Mouse (Mus musculus) hindbrain, postnatal 0 days (tissue): ENCODE results near the gene Rbm7. TPM values are rescaled to one million over a fixed set of nuclear protein-coding genes. Genes with fewer than 3 reads are reported as not detected.

Experiments used
- ATAC-seq: fragments of 200-750 bp; cut with Nextera tagmentation; 2 replicates; pipeline ENCODE4 v1.8.0; 2017; ENCODE audit warnings: mild to moderate bottlenecking, moderate TSS enrichment, moderate library complexity
- DNase-seq: peaks from one replicate; pipeline ENCODE4 v3.0.0-alpha.2; 2015; ENCODE audit warnings: low spot score
- H3K27ac ChIP-seq: fragments of 300-500 bp; sonication (generic); 2 replicates; pipeline ENCODE4 v1.5.1; 2014; ENCODE audit warnings: mild to moderate bottlenecking
- H3K27me3 ChIP-seq: fragments of 300-500 bp; sonication (generic); 2 replicates; pipeline ENCODE4 v1.6.1; 2014; ENCODE audit warnings: low read length, mixed read lengths; ENCODE audit not compliant: insufficient read depth
- H3K36me3 ChIP-seq: fragments of 300-500 bp; sonication (generic); 2 replicates; pipeline ENCODE4 v1.6.1; 2014; ENCODE audit warnings: low read length, mixed read lengths; ENCODE audit not compliant: insufficient read depth
- H3K4me1 ChIP-seq: fragments of 300-500 bp; sonication (generic); 2 replicates; pipeline ENCODE4 v1.6.1; 2014; ENCODE audit warnings: antibody characterized with exemption, low read length, mixed read lengths; ENCODE audit not compliant: insufficient read depth
- H3K4me2 ChIP-seq: fragments of 300-500 bp; sonication (generic); 2 replicates; pipeline ENCODE4 v1.6.1; 2014; ENCODE audit warnings: low read depth, mild to moderate bottlenecking, low read length, moderate library complexity, mixed read lengths
- H3K4me3 ChIP-seq: fragments of 300-500 bp; sonication (generic); 2 replicates; pipeline ENCODE4 v1.5.1; 2014; ENCODE audit warnings: low read length
- H3K9ac ChIP-seq: fragments of 300-500 bp; sonication (generic); replicated peaks from 2 replicates; pipeline ENCODE4 v1.6.1; 2014; ENCODE audit warnings: mild to moderate bottlenecking, low read length, moderate library complexity, mixed read lengths
- H3K9me3 ChIP-seq: fragments of 300-500 bp; sonication (generic); 2 replicates; pipeline ENCODE4 v1.6.1; 2016; ENCODE audit warnings: low read length, mixed read lengths
- CTCF ChIP-seq: IDR thresholded peaks from 2 replicates; pipeline ENCODE4 v1.5.1; 2016; ENCODE audit warnings: antibody characterized with exemption, control low read depth, low read depth
- WGBS: fragments of 180-500 bp; shearing (Covaris S2); extraction: QIAGEN DNeasy Blood & Tissue Kit; methylation state at CpG from one replicate; pipeline ENCODE4 v1.1.7; 2014; 5-methylcytosine and 5-hydroxymethylcytosine counted together
- polyA plus RNA-seq: library from polyadenylated mRNA; unstranded; fragments of >200 nt; fragmentation: Nextera tagmentation; extraction: Ambion mirVana; gene quantifications from 2 replicates; pipeline ENCODE4 v1.2.1, GENCODE M21; 2015
- total RNA-seq: library from RNA; depleted of rRNA; stranded (reverse); fragments of >200 nt; gene quantifications from 2 replicates; pipeline ENCODE4 v1.2.3, GENCODE M21; 2014

Rbm7 gene
- total and polyA plus RNA-seq, 2 experiments from 2014 or later = 41.3 to 74.4 TPM

DNA sequence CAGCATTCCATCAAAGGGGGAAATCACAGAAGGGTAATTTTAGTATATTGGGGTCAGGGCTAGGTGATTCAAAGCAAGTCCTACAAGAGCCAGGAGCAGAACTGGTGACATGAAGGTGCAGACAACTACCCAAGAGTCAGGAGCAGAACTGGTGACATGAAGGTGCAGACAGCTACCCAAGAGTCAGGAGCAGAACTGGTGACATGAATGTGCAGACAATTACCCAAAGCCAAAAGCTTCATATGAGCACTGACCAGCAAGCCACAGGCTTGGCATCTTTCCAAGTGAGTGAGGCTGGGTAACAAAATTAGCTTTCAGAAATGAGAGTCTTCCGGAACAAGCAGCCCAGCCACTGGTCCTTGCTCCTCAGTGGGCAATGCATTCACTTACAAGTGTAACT is 20.2 kb upstream of the Rbm7 start:
- 50% methylated on average over 1 of the region's 1 CpGs for WGBS
- ATAC-seq (no peak), DNase-seq (peak; percentile 25)
- H3K4me2 ChIP-seq = no peak overlapping the region
- no peak overlapping the region for H3K27ac ChIP-seq
- H3K36me3 ChIP-seq = no peaks in the 10 kb centered on the region
- no peak overlapping the region for H3K4me3 ChIP-seq
- H3K27me3 ChIP-seq = no peaks in the 10 kb centered on the region
- TF ChIP-seq CTCF = no peak
- H3K9ac ChIP-seq = no peak overlapping the region
- H3K9me3 ChIP-seq = no peaks in the 10 kb centered on the region
- H3K4me1 ChIP-seq = no peaks in the 10 kb centered on the region

DNA sequence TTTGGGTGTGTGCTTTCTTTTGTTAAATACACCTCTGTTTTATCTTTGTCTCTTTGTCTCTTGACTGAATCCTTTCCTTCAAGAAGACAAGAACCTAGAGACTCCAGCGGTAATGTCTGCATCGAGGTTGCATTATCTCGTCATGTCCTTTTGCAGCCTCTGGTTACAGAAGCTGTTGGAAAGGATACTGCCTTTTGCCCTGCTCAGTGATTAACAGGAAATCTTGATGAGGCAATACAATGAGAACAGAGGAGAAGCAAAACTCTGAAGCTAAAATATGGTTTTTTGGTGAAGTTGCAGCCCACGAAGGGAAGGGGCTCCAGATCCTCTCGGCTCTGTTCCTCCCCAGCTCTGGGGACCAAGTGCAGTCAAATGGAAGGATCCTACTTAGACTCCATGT is 15.0 kb upstream of the Rbm7 start:
- H3K27ac ChIP-seq = no peak overlapping the region
- no peaks in the 10 kb centered on the region for H3K27me3 ChIP-seq
- DNase-seq (no peak), ATAC-seq (no peak)
- no peaks in the 10 kb centered on the region for H3K36me3 ChIP-seq
- WGBS = 90% methylated on average over 5 of the region's 5 CpGs
- H3K4me2 ChIP-seq = no peak overlapping the region
- H3K9me3 ChIP-seq = no peaks in the 10 kb centered on the region
- no peak overlapping the region for H3K4me3 ChIP-seq
- no peak overlapping the region for H3K9ac ChIP-seq
- TF ChIP-seq CTCF = no peak
- H3K4me1 ChIP-seq = no peaks in the 10 kb centered on the region

DNA sequence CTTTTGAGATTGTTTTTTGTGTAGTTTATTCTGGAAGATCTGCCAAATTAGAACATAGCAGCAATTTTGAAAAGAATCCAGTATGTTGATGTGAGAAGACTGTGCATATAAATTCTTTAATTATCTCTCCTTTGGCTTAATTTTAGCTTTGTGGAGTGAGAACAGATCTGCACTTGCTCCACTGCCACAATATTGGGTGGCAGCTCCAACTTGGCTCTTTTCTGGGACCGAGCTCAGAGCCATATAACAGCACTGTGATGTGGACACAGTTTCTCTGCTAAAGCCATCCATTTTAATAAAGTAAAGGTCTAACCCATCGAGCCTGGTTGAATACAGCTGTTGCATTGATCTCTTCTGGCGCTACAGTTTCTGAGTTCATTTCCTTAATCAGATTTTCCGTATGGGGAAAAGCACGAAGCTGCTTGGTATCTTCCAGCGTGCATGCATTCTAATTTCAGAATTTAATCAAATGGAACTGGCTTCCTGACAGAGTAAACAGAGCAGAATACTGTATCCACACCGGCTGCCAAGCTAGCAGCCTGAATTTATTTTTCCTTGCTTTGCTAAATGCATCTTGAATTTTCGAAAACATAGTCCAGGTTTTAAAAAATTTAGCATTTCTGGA is 9.8 kb upstream of the Rbm7 start:
- Histone ChIP-seq H3K4me2 (no peak overlapping the region), H3K36me3 (no peaks in the 10 kb centered on the region), H3K27me3 (no peaks in the 10 kb centered on the region), H3K4me1 (no peaks in the 10 kb centered on the region), H3K9ac (no peak overlapping the region), H3K9me3 (no peaks in the 10 kb centered on the region), H3K27ac (peak overlapping the region; percentile 42; the same call in 1 of the 2 replicates), H3K4me3 (no peak overlapping the region)
- peak; percentile 31 for DNase-seq
- no peak for TF ChIP-seq CTCF
- 52% methylated on average over 8 of the region's 8 CpGs for WGBS
- ATAC-seq = no peak

- no peaks in the 10 kb centered on the region for H3K4me1 ChIP-seq
- H3K4me3 ChIP-seq = no peak overlapping the region
- no peak overlapping the region for H3K27ac ChIP-seq
- ATAC-seq (no peak), DNase-seq (no peak)
- no peaks in the 10 kb centered on the region for H3K36me3 ChIP-seq
- H3K27me3 ChIP-seq = no peaks in the 10 kb centered on the region
- H3K9ac ChIP-seq = no peak overlapping the region
- no peaks in the 10 kb centered on the region for H3K9me3 ChIP-seq
- TF ChIP-seq CTCF = no peak
- 83% methylated on average over 2 of the region's 2 CpGs for WGBS
- no peak overlapping the region for H3K4me2 ChIP-seq
Measured at GRCm38 (mm10) chr9:48503001-48503400, 7.9 kb upstream of the Rbm7 start.

DNA sequence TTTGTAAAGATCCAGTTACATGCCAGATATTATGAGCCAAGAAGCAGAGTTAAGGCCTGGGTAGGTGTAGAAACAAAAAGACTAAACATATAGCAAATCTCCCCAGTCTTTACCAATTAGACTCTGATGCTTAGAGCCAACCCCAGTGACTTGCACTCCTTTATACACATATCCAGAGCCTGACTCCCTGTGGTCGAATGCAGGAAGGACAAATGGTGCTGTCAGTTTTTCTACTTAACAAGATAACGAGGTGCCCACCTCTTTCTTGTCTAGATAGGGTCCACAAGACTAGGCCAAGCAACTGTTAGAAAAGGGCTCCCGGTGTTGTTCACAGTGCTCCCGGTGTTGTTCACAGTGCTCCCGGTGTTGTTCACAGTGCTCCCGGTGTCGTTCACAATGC is 6.1 kb upstream of the Rbm7 start:
- no peak overlapping the region for H3K27ac ChIP-seq
- no peak overlapping the region for H3K9ac ChIP-seq
- H3K27me3 ChIP-seq = no peaks in the 10 kb centered on the region
- TF ChIP-seq CTCF = no peak
- ATAC-seq = no peak
- DNase-seq = no peak
- WGBS = 81% methylated on average over 7 of the region's 7 CpGs
- H3K4me3 ChIP-seq = no peak overlapping the region
- H3K4me2 ChIP-seq = no peak overlapping the region
- no peaks in the 10 kb centered on the region for H3K9me3 ChIP-seq
- H3K36me3 ChIP-seq = no peaks in the 10 kb centered on the region
- H3K4me1 ChIP-seq = no peaks in the 10 kb centered on the region

DNA sequence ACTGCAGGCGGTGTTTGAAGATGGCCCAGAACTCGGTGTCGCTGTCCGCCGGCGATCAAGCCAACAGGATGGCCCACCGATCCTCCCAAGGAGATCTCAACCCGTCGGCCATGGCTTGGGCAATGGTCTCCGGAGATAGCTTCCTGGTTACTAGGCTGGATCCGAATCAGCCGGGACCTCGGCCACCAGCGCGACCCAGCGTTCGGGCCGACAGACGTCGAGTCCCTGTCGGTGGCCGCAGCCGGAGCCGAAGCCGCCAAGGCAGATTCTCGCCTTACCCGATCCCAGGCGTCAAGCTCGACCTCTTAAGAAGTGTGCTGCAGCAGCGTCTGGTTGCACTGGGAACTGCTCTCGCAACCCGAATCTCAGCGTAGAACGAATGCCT is 441 bp upstream of the Rbm7 start:
- 2% methylated on average over 34 of the region's 34 CpGs for WGBS
- peak; percentile 54 for DNase-seq
- peak overlapping the region; percentile 87 for H3K9ac ChIP-seq

More for the DNA sequence above, 441 bp upstream of the Rbm7 start:
- Histone ChIP-seq H3K4me3 (peak overlapping the region; percentile 89), H3K36me3 (peaks cover 15% of the 10 kb centered on the region), H3K9me3 (no peaks in the 10 kb centered on the region), H3K27me3 (no peaks in the 10 kb centered on the region), H3K4me2 (peak overlapping the region; percentile 76), H3K4me1 (peaks cover 7% of the 10 kb centered on the region; the same call in 1 of the 2 replicates), H3K27ac (peak overlapping the region; percentile 95)
- ATAC-seq = peak; percentile 78
- peak; percentile 12 for TF ChIP-seq CTCF
